Mouse (Mus musculus) ovary, postnatal 36 days (tissue): ENCODE results near the gene Tmem50b.
"Not testable (repeated sequence)": the region's sequence is repeated elsewhere in the genome, so short reads cannot be mapped to it uniquely, and the experiment has no call there.

Experiments used
- DNase-seq: peaks from one replicate; pipeline ENCODE4 v3.0.0; 2022; ENCODE audit warnings: low spot score, mixed read lengths

The Tmem50b gene

GRCm38 (mm10) chr16:91538051-91538450 lies 59.5 kb downstream of the Tmem50b start:
- DNase-seq: no peak

DNA sequence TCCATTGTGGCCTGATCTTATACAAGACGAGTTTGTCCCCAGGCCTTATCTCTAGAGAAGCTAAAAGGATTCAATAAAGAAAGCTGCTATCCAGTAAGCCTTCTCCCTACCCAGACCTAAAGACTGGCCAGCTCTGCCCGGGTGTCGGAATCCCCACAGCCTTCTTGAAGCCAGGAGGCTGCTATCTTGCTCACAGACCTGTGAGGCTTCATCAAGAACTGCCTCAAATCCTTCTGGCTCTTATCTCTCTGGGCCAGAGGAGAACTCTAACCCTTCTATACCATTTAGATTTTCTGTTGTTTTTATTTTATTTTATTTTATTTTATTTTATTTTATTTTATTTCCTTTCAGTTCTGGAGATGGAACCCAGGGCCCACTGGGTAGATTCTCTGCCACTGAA lies 60.5 kb downstream of the Tmem50b start:
- no peak for DNase-seq

DNA sequence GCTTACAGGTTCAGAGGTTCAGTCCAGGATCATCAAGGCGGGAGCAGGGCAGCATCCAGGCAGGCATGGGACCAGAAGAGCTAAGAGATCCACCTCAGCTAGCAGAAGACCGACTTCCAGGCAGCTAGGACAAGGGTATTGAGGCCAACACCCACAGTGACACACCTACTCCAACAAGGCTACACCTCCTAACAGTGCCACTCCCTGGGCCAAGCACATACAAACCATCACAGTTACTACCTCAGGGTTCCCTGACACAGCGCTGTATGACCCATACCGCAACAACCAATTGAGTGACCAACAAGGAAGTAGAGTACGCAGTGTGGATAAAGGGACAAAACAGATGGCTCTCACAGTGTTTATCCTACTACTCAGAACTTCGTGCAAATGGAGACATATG lies 61.2 kb downstream of the Tmem50b start:
- no peak for DNase-seq

GRCm38 (mm10) chr16:91534888-91535287 lies 62.7 kb downstream of the Tmem50b start:
- DNase-seq: no peak

- DNase-seq: no peak
These were observed 63.1 kb downstream of the Tmem50b start for GRCm38 (mm10) chr16:91534477-91534876.

DNA sequence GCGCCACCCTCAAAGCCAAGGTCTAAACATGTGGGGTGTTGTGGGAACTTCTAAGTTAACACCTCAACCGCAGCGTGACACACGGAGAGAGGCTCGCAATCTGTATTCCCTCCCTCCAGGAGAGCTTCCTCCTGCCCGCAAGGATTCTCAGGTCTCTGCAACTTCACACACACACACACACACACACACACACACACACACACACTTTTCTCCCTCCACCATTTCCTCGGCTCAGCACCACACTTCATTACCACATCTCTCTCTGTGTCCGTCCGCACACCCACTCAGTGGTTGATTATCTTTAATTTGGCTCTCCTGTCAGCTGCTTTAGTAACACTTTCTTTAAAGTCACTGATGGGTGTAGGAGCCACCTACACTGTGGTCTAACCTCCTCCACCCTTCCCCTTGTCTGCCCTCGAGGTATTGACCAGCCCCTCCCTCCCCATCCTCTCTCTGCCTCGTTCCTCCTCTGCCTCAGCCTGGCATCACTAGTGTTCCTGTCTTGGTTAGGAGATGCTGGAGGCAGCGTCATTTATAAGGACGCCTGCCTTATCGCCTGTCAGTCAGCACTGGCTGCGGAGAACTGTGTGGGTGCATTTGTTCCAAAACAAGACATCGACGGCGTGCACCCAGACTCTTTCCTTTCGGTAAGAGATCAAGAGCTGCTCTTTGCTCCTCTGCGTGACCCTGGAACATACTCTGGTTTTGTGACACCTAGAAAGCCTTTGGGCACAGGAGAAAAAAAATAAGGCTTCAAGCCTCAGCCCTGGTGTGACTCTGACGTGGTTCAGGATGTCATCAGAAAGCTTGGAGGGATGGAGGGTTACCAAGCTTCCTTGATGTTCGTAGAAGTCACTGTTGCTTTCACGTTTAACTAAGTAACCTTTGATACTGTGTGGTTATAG lies 64.3 kb downstream of the Tmem50b start:
- DNase-seq: no peak

DNA sequence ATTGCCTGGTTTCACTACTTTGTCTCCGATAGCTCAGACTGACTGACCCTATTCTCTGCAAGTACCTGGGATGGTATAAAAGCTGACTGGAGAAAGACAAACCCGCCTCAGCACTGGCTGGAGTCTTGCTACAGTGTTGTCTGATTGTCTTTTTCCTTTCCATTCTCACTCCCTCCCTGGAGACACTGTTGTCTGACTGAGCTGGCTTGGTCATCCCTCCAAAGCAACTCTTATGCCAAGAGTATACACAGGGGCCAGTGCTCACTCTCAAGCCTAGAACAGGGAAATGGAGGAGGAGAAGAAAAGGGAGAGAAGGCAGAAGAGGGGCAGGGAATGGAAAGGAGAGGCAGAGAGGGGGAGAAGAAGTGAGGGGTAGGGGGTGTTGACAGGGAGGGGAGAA lies 65.2 kb downstream of the Tmem50b start:
- no peak for DNase-seq

GRCm38 (mm10) chr16:91531856-91532255 lies 65.7 kb downstream of the Tmem50b start:
- DNase-seq: no peak

- DNase-seq: not testable (repeated sequence)
These were observed 66.8 kb downstream of the Tmem50b start for GRCm38 (mm10) chr16:91530830-91531229.

- no peak for DNase-seq
These were observed 69.0 kb downstream of the Tmem50b start for GRCm38 (mm10) chr16:91528578-91528977.

DNA sequence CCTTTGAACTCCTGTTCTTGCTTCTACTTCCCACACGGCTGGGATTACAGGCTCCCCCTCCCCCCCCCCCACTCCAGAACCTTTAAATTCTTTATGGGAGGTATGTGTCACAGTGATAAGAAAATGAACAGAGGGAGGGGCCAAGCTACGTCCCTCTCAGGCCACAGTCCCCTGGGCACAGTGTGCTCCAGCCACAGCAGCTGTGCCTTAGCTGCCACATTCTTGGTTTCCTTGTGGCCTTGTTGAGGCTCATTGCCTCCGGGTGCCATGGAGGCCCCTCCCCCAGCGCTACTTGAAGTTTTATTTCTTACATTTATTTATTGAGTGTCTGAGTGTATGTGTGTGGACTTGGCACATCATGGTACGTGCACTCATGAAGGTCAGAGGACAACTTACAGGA lies 70.1 kb downstream of the Tmem50b start:
- DNase-seq: no peak

DNA sequence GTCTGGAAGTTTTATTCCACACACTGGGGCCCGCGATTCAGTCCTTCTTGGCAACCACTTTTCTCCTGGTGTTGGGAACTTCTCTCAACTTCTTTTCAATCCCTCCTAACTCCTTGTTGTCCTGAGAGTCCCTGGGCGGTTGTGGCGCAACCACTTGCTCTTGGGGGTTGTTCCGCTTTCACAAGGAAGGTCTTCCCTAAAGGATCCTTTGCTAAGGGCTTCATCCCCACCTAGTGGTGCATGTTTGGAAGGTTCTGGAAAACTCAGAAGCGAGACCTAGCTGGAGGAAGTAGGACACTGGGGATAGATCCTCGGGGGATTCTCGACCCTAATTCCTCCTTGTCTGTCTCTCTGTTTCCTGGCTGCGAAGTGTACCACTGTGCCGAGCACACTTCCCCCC lies 70.5 kb downstream of the Tmem50b start:
- DNase-seq: no peak

DNA sequence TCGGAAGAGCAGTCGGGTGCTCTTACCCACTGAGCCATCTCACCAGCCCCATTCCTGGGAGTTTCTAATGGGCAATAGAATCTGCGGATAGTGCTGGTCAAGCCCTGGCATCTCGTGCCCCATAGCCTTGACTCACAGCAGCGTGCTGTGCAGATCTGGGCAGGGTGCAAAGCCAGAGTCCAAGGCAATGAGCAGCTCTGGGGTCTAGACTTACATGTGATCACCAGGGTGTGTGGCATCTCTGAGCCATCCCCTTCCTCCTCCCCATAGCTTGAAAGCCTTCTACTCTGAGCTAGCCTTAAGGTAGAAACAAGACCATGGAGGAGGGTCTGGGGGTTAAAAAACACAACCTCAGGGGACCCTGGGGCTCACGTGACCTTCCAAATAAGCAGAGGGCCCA lies 71.3 kb downstream of the Tmem50b start:
- DNase-seq: no peak
